Mouse (Mus musculus) spleen, embryonic (tissue): Measurements from ENCODE around the gene Cited1.
"Not testable (repeated sequence)": the region's sequence is repeated elsewhere in the genome, so short reads cannot be mapped to it uniquely, and the experiment has no call there.

ENCODE experiments used
- CTCF ChIA-PET: fragments of 350-600 bp; sonication (Branson Sonifier 250); formaldehyde crosslinking; loops from one replicate; lab custom pipeline; 2022; lab: Charles Lee

Cited1 gene

DNA sequence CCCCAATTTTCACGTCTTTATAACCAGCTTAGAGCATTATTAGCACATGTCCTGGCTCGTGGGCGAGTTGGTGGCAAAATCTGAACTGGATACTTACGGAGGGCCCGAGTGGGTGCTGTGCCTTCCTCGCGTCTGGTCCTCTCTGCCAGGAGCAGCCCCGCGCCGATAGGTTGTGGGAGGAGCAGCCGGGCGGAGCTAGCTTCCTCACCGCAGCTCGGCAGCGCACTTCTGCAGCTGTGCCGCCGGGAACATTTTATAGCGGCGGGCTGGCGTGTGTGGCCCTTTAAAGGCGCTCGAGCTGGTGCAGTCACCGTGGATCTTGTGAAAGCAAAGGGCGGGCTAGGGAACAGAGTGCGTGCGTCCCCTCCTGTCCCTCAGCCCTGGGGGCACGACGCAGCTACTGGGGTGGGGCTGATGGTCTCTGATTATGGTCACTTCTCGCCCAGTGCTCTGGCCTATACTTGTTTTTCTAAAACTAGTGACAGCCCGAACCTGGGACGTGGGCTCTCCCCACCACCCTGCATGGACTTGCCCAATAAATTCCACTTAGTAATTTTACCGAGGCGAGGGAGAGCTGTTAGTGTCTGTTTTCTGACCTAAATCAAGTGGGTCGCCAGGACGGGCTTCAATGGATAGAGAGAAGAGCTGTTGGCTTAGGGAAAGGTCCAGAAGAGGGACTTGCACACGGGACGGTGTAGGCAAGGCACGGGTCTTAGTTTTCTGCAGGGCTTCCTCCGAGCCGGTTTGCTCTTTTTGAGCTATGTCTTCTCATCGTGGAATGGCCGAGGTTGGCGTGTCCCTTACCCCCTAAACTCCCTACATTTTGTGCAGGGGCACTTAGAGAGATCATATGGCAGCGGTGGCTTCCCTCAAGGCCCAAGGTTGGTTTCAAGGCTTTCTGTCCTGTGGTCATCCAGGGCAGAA, at the start of gene Cited1:
Cited1 (minus strand) TSS at position 245 of the 924 bp plus-strand sequence.
- CTCF ChIA-PET, result interaction anchor here (0.6 kb wide), 1 partner anchor 118 kb away, joined by 3 read pairs; no protein-coding TSS in a partner anchor

DNA sequence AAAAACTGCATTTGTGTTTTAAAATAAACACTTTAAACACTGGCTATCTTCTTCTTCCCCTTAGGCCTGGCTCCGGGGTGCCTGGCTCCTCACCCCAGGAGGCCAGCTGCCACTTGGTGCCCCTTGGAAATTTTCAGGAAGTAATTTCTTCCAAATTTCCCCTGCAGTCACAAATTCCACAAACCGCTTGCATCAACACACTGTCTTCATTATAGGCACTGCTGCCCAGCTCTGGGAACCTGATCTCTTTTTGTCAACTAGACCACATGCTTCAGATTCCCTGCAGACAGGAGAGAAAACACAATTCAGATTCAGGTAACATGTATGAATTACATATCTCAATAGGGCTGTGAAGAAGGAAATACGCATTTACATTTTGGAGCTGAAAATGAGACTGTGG, 32.9 kb upstream of the Cited1 start:
- CTCF ChIA-PET, result no interaction called here

DNA sequence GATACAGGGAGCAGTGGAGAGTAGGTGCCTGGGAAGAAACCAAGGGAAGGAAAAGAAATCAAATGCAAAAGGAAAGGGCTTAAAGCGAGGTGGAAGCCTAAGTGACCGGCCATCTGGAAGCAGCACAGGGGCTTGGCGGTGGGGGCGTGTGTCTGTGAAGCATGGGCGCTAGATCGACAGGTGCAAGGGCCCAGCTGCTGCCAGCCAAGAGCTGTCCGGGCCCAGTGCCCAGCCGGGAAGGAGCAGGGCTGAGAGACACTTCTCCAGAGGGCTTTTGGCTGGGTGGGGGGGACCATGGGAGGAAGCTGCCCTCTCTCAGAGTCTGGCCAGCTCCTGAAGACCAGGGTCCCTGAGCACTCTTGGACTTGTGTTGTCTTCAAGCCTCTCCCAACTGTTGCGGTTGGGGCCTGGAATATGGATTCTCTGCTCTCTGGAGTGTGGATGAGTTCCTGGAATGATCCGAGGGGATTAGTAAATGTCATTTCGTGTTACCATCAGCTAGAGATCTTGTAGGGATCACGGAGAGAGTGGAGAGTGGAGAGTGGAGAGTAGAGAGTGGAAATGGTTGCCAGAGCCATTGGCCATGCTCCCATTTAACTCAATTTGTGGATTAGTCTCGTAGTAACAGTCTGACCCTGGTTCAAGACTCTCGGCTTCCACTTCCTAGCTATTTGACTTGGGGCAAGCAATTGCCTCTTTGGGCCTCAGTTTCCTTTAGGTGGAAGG, 10.8 kb upstream of the Cited1 start:
- CTCF ChIA-PET, result no interaction called here

DNA sequence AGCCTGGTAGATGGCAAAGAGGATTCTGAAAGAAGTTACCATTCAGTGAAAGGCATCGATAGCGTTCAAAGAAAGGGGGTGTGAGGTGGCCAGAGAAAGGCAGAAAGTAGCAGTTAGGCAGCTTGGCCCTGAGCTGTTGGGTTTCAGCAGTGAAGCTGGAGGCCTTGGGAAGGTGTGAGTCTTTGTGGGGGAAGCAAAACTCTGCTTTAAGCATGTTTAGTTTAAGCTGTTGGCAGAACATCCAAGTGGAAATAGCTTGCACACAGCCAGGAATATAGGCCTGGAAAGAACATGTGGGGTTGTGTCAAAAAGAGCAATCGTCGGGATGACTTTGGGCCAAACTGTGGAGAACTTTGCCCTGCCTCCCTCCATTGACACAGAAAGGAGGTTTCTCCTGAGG, 7.8 kb upstream of the Cited1 start:
- CTCF ChIA-PET, result no interaction called here

DNA sequence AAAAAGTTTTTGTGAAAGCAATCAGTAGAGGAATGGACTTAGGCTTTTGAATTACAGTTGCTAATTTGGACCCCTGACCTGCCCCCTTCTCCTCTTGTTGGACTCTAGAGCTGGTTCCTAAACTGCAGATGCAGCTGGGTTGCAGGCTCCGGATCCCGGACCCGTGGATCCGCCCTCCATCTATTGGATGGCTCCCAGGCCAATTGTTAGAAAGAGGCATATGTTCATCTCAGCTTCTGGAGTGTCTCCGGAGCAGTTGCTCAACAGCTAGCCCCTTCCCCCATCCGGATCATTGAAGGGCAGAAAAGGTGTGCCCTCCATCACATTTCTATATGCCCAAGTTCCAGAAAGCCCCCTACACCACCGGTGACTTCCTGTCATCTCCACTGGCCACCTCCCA, 1.9 kb upstream of the Cited1 start:
- CTCF ChIA-PET, result no interaction called here

DNA sequence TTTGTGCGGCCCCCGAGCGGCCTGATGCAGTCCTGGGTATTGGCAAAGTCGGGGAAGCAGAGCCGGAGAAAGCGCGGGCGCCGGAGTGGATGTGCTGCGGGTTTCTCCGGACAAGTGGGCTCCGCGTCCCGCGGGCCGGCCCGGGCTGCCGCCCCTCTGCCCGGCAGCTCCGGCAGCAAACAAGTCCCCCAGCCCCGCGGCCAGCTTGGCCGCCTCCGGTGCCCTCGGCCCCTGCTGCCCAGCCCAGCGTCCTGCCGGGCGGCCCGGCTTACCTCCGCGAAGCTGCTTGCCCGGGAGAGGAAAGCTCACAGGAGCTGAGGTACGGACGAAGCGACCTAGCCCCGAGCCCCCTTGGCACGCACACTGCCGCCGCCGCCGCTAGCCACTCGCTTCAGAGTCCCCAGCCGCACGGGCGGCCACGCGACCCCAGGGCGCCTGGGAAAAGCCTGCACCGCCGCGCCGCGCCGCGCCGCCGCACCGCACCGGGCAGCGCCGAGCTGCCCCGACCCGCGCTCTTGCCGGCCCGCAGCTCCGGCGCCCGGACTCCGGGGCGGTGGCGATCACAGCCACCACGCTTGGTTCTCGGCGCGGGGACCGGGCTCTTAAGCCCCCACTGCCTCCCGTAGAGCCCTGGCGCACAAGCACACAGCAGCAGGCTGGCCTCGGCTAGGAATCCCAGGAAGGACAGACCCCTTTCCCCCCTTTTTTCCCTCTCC, 602 bp downstream of the Cited1 start:
- CTCF ChIA-PET, result no interaction called here

DNA sequence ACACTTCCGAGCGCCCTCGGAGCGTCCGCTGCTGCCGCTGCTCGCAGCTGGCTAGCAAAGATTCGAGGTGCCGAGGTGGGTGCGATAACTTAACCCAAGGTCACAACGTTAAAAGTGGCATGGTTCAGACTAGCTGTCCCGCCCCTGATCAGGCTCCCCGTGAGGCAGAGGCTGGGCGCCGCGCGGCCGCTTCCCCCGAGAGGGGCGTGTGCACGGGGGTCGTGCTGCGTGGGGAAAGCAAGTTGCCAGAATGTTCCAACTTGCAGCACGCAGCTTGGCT, 1.1 kb downstream of the Cited1 start:
- CTCF ChIA-PET, result no interaction called here

DNA sequence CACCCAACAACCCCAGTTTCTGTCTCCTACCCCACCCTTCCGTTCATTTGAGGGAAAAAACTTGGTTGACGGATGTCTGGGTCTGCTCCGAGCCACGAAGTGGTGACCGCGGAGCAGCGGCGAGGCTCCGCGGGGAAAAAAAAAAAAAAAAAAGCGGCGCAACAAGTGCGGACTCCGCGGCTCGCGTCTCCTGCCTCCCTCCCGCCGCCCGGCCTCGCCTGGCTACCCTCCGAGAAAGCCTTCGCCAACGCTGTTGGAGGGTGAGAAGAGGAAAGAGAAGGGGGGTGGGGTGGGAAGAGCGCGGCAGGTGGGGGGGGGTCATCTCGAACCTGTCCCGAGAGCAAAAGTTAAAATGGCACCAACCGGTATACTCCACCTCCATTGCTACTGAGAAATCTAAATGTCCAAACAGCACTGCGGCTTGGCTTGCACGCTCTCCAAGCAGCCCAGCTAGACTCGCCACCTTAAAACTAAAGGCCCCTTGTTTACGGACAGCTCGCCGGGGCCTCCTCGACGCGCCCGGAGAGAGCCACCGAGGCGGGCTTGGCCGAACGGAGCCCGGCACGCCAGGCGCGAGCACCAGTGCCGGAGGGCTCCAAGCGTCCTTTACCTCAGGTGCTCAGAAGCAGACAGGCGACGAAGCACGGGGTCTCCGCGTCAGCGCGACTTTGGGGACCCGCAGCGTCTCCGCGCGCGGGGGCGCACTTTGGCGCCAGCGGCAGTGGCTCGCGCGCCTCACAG, 1.7 kb downstream of the Cited1 start:
- CTCF ChIA-PET, result interaction anchor here (0.7 kb wide), 1 partner anchor 54 kb away, joined by 6 read pairs; no protein-coding TSS in a partner anchor

DNA sequence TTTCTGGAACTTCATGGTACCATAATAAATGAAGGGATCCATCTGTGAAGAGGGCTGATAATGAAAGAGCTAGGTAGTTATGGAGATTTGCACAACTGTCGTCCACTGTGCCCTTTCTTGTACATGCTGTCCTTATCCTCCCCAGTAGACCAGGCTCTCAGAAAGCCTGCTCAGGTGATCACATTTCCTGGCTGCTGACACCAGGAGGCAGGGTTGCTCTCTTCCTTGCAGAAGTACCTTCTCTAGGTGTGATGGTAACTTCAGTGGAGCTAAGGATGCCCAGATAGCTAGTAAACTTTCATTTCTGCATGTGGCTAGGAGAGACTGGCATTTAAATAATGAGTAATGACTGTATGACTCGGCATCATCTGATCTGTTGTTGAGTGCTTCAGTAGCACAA, 7.6 kb downstream of the Cited1 start:
- CTCF ChIA-PET, result no interaction called here

DNA sequence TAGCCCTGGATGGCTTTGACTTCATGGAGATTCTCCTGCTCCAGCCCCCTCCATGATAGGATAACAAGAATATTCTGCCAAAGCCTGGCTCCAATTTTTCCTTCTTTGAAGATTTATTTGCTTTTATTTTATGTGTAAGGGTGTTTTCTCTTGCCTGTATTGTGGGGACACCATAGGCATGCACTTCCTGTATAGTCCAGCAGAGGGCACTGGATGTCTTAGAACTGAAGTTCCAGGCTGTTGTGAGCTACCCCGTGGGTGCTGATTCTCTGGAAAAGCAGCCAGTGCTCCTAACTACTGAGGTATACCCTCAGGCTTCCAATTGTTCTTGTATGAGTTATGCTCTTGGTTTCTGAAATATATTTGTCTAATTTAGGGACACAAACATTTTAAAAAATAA, 32.9 kb downstream of the Cited1 start:
- CTCF ChIA-PET, result interaction anchor here (0.6 kb wide), 1 partner anchor 251 kb away, joined by 4 read pairs; no protein-coding TSS in a partner anchor

DNA sequence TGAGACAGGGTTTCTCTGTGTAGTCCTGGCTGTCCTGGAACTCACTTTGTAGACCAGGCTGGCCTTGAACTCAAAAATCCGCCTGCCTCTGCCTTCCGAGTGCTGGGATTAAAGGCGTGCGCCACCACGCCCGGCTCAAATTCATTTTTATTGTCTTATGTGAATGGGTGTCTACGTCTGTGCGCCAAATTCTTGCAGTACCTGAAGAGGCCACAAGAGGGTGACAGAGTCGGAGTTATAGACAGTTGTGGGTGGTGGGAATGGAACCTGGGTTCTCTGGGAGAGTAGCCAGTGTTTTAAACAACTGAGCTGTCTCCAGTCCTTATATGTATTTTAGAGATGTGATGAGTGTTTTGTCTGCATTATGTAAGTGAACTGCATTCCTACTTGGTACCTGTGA, 36.6 kb downstream of the Cited1 start:
- CTCF ChIA-PET, result not testable (repeated sequence)
